Mouse (Mus musculus) heart, embryonic 14.5 days (tissue): Measurements from ENCODE around the gene Palld. TPM values are rescaled to one million over a fixed set of nuclear protein-coding genes. Genes with fewer than 3 reads are reported as not detected.

Experiments
- ATAC-seq: fragments of 200-750 bp; cut with Nextera tagmentation; 2 replicates; pipeline ENCODE4 v1.8.0; 2017; ENCODE audit warnings: low read depth, moderate TSS enrichment; ENCODE audit not compliant: insufficient number of reproducible peaks, insufficient read depth, low FRiP score
- H3K27ac ChIP-seq, 2 experiments: fragments of 200-500 bp in 1 of 2; fragments of 300-500 bp in 1 of 2; sonication (generic) in 1 of 2; replicated peaks in 1 of 2; 2 replicates each; pipeline ENCODE4 v1.5.1; 2012 to 2014; ENCODE audit warnings: low read depth in 2 of 2, low read length in 2 of 2, control low read depth in 1 of 2, mild to moderate bottlenecking in 1 of 2, mixed read lengths in 1 of 2; ENCODE audit not compliant: control insufficient read depth in 1 of 2, insufficient read depth in 1 of 2
- H3K27me3 ChIP-seq: fragments of 300-500 bp; sonication (generic); 2 replicates; pipeline ENCODE4 v1.6.1; 2014; ENCODE audit warnings: mild to moderate bottlenecking, low read length, control low read depth; ENCODE audit not compliant: control insufficient read depth, insufficient read depth
- H3K36me3 ChIP-seq: fragments of 300-500 bp; sonication (generic); 2 replicates; pipeline ENCODE4 v1.6.1; 2014; ENCODE audit warnings: mild to moderate bottlenecking, control low read depth, low read length, mixed read lengths; ENCODE audit not compliant: control insufficient read depth, insufficient read depth
- H3K4me1 ChIP-seq, 2 experiments: fragments of 200-500 bp in 1 of 2; fragments of 300-500 bp in 1 of 2; sonication (generic) in 1 of 2; 2 replicates each; pipeline ENCODE4 v1.6.1; 2012 to 2014; ENCODE audit warnings: low read length in 2 of 2, control low read depth in 1 of 2, mixed read lengths in 1 of 2; ENCODE audit not compliant: control insufficient read depth in 2 of 2, insufficient read depth in 2 of 2
- H3K4me2 ChIP-seq: fragments of 300-500 bp; sonication (generic); 2 replicates; pipeline ENCODE4 v1.6.1; 2014; ENCODE audit warnings: mild to moderate bottlenecking, low read length
- H3K4me3 ChIP-seq, 2 experiments: fragments of 200-500 bp in 1 of 2; fragments of 300-500 bp in 1 of 2; sonication (generic) in 1 of 2; 2 replicates each; pipeline ENCODE4 v1.5.1; 2012 to 2014; ENCODE audit warnings: low read length in 2 of 2, mild to moderate bottlenecking in 2 of 2, control low read depth in 1 of 2, low read depth in 1 of 2, moderate library complexity in 1 of 2; ENCODE audit not compliant: control insufficient read depth in 1 of 2, insufficient read depth in 1 of 2
- H3K9ac ChIP-seq: fragments of 300-500 bp; sonication (generic); 2 replicates; pipeline ENCODE4 v1.6.1; 2014; ENCODE audit warnings: mild to moderate bottlenecking, low read length
- H3K9me3 ChIP-seq: fragments of 300-500 bp; sonication (generic); 2 replicates; pipeline ENCODE4 v1.6.1; 2016; ENCODE audit warnings: low read length, control low read depth; ENCODE audit not compliant: control insufficient read depth
- WGBS: fragments of 180-500 bp; shearing (Covaris S2); extraction: QIAGEN DNeasy Blood & Tissue Kit; methylation state at CpG from one replicate; pipeline ENCODE4 v1.1.7; 2014; 5-methylcytosine and 5-hydroxymethylcytosine counted together
- polyA plus RNA-seq: library from polyadenylated mRNA; unstranded; fragments of >200 nt; fragmentation: Nextera tagmentation; extraction: Ambion mirVana; gene quantifications from 2 replicates; pipeline ENCODE4 v1.2.1, GENCODE M21; 2014

Palld gene
- polyA plus RNA-seq, 1 experiment from 2014 or later, result 187 TPM

GRCm38 (mm10) chr8:61628938-61629630, 273.4 kb downstream of the Palld start:
- Histone ChIP-seq H3K36me3 (peaks cover 8% of the 10 kb centered on the region; the same call in 1 of the 2 replicates), H3K4me3 (no peak overlapping the region), H3K4me2 (no peak overlapping the region), H3K27me3 (no peaks in the 10 kb centered on the region), H3K4me1 (peaks cover 4 to 8% of the 10 kb centered on the region in 2 experiments; a peak in 2 of 4 replicates), H3K27ac (no peak overlapping the region), H3K9ac (no peak overlapping the region), H3K9me3 (no peaks in the 10 kb centered on the region)
- ATAC-seq, result no peak
- WGBS, result 63% methylated on average over 3 of the region's 3 CpGs

DNA sequence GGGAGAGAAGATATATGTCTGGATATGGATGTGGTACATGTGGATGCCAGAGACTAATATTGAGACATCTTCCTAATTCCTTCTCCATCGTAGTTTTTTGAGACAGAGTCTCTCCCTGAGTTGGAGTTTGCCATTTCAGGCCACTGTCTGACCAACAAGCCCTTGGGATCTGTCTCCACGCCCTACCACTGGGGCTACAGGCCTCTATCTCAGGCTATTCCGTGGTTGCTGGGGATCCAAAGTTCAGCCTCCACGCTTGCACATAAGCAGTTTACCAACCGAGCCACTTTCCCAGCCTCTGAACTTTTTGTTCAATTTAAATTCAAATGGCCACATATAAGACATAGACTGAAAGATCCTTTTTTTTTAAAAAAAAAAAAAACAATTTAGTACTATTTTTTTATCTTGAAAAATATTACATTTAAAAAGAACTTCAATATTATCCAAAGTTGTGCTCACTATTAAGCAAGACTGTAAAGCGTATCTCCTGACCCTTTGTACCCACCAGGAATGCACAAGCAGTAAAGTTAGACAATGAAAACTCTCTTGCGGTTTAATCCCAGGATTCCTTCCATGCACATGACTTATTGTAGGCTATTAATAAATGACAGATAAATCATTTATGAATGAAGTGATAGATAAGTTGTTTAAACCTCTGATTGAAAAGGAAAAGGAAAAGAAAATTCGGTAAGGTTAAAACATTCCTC, 276.1 kb downstream of the Palld start:
- Histone ChIP-seq H3K27ac (no peak overlapping the region), H3K9ac (no peak overlapping the region), H3K36me3 (peaks cover 8% of the 10 kb centered on the region; the same call in 1 of the 2 replicates), H3K9me3 (no peaks in the 10 kb centered on the region), H3K4me2 (no peak overlapping the region), H3K27me3 (no peaks in the 10 kb centered on the region), H3K4me1 (peaks cover 9 to 15% of the 10 kb centered on the region in 2 experiments; a peak in 3 of 4 replicates), H3K4me3 (no peak overlapping the region)
- WGBS, result 85% methylated on average over 8 of the region's 8 CpGs
- ATAC-seq, result no peak

- 89% methylated on average over 8 of the region's 8 CpGs for WGBS
- H3K4me2 ChIP-seq, result no peak overlapping the region
- no peak overlapping the region for H3K4me3 ChIP-seq
- ATAC-seq, result no peak
- H3K4me1 ChIP-seq, result peaks cover 11 to 18% of the 10 kb centered on the region in 2 experiments; a peak in 3 of 4 replicates
- H3K27me3 ChIP-seq, result no peaks in the 10 kb centered on the region
- H3K36me3 ChIP-seq, result peaks cover 8% of the 10 kb centered on the region; the same call in 1 of the 2 replicates
- 0 out of 4 replicates have a peak overlapping the region, but pooled peaks of 1 of the 2 experiments have one; percentile 19 for H3K27ac ChIP-seq
- H3K9me3 ChIP-seq, result no peaks in the 10 kb centered on the region
- no peak overlapping the region for H3K9ac ChIP-seq
These were observed 276.8 kb downstream of the Palld start for GRCm38 (mm10) chr8:61625656-61626210.

GRCm38 (mm10) chr8:61623485-61624417, 278.7 kb downstream of the Palld start:
- Histone ChIP-seq H3K9me3 (no peaks in the 10 kb centered on the region), H3K27ac (0 out of 4 replicates have a peak overlapping the region, but pooled peaks have one; percentile 4 to 11), H3K9ac (no peak overlapping the region), H3K4me3 (no peak overlapping the region), H3K27me3 (no peaks in the 10 kb centered on the region), H3K4me1 (peaks cover 10 to 13% of the 10 kb centered on the region in 2 experiments; a peak in 3 of 4 replicates), H3K36me3 (peaks cover 6% of the 10 kb centered on the region; the same call in 1 of the 2 replicates), H3K4me2 (no peak overlapping the region)
- 0 out of 2 replicates have a peak, but pooled peaks have one; percentile 35 for ATAC-seq
- 46% methylated on average over 12 of the region's 12 CpGs for WGBS

DNA sequence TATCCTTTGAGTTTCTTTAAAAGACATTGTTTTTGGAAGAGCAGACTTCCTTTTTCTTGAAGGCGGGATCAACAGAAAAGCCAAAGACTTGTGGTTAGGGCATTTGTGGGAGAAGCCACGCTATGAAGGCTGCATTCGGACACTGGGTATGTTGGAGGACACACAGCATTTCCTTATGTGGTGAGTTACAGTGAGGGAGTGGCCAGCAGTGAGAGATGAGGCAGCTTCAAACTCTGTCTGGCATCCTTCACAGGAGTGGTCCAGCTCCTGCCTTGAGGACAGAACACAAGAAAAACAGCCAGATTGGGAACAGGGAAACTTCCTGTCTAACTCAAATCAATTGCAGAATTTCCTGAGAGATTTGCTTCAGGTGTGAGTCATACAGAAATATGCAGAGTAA, 281.2 kb downstream of the Palld start:
- Histone ChIP-seq H3K27me3 (no peaks in the 10 kb centered on the region), H3K4me3 (no peak overlapping the region), H3K27ac (no peak overlapping the region), H3K4me2 (no peak overlapping the region), H3K9ac (no peak overlapping the region), H3K4me1 (peaks cover 16 to 32% of the 10 kb centered on the region in 2 experiments), H3K36me3 (0 out of 2 replicates have a peak, but pooled peaks cover 4% of the 10 kb centered on the region), H3K9me3 (no peaks in the 10 kb centered on the region)
- WGBS, result 54% methylated on average over 3 of the region's 3 CpGs
- no peak for ATAC-seq

GRCm38 (mm10) chr8:61617651-61618050, 284.8 kb downstream of the Palld start:
- Histone ChIP-seq H3K9ac (no peak overlapping the region), H3K27me3 (no peaks in the 10 kb centered on the region), H3K4me3 (no peak overlapping the region), H3K4me2 (no peak overlapping the region), H3K27ac (peak overlapping the region in 1 of 2 experiments; percentile 28; a peak in 1 of 4 replicates), H3K4me1 (peaks cover 18 to 32% of the 10 kb centered on the region in 2 experiments), H3K36me3 (0 out of 2 replicates have a peak, but pooled peaks cover 4% of the 10 kb centered on the region), H3K9me3 (no peaks in the 10 kb centered on the region)
- WGBS, result 66% methylated on average over 2 of the region's 2 CpGs
- no peak for ATAC-seq
